Mouse (Mus musculus): ENCODE results near the gene Ago4.

The Ago4 gene

DNA sequence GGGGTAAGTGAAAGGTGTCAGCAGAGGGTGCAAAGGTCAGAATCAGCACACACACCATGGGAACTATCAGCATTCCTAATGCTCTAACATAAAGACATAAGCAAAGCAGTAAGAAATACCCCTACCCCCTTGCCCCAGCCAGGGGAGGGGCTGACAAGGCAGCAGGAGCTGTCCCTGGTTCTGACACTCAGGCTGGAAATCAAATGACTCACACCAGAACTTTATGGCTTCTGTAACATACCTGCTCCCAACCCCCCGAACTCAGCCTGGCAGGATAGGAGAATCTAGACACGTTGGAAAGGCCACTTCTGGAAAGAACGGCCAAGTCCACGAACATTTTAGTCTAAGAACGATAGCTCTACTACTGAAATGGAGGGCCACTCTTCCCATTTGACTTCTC, 60.2 kb downstream of the Ago4 start:
- no peak for DNase-seq (ENCODE audit: extremely low spot score, low read depth, low spot score)

- DNase-seq (ENCODE audit: extremely low spot score, low read depth, low spot score), result no peak
Observed at GRCm38 (mm10) chr4:126469334-126469733, 63.9 kb downstream of the Ago4 start.

GRCm38 (mm10) chr4:126468925-126469324, 64.3 kb downstream of the Ago4 start:
- DNase-seq (ENCODE audit: extremely low spot score, low read depth, low spot score), result no peak

DNA sequence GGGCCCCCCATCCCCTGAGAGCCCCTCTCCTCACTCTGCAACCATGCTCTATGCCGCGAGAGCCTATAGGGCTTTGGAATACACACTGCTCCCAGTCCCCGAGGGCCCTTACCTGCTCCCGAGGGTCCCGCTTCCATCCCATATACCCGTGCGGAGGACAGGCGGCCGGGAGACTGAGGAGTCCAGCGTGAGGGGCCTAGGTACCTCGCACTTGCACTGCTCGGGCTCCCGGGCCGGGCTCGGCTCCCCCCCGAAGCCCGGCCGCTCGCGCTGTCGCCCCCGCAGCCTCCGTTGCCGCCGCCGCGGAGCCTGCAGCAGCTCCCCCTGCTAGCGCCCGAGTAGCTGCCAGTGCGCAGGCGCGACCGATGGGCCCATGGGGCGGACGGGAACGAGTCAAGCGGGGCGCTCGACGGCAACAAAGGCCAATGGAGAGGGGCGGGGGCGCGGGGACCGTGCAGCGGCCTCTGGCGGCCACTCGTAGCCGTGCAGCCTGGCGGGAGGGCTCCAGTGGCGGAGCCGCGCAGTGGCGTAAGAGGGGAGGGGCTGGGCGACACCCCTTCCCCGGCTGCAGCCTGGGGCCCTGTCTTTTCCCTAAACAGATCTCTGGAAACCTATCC, 64.9 kb downstream of the Ago4 start, which contains the start of gene Ago1:
Ago1 (minus strand) TSS at position 299 of the 617 bp plus-strand sequence.
- peak; percentile 60 for DNase-seq (ENCODE audit: extremely low spot score, low read depth, low spot score)

DNA sequence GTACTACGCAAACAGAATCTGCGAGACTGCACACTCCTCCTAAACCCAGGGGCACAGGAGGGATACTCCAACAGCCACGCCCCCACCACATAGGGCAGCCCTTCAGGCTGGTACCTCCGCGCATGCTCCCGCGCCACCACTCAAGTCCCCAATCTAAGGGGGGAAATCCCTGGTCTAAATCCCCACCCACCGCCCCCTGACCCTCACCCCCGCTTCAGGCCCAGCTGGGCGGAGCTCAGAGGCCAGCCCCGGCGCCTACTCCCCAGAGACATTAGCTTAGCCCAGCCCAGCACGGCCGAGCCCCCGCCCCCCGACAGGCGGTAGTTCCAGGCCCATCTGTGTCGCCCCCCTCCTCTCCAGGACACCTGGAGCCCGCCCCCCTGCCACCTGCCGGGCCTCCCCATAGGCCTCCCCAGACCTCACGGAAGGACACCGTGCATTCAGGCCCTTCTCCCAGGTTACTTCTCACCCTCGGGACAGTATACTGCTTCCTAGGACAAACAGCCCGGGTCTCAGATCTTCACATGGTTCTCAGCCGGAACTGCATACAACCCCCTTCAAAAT, 65.5 kb downstream of the Ago4 start:
- no peak for DNase-seq (ENCODE audit: extremely low spot score, low read depth, low spot score)

GRCm38 (mm10) chr4:126466251-126466750, 67.0 kb downstream of the Ago4 start:
- no peak for DNase-seq (ENCODE audit: extremely low spot score, low read depth, low spot score)

GRCm38 (mm10) chr4:126465843-126466242, 67.4 kb downstream of the Ago4 start:
- no peak for DNase-seq (ENCODE audit: extremely low spot score, low read depth, low spot score)

- DNase-seq (ENCODE audit: extremely low spot score, low read depth, low spot score), result no peak
Observed at GRCm38 (mm10) chr4:126464892-126465235, 68.4 kb downstream of the Ago4 start.

GRCm38 (mm10) chr4:126464189-126464891, 68.9 kb downstream of the Ago4 start:
- DNase-seq (ENCODE audit: extremely low spot score, low read depth, low spot score), result no peak

DNA sequence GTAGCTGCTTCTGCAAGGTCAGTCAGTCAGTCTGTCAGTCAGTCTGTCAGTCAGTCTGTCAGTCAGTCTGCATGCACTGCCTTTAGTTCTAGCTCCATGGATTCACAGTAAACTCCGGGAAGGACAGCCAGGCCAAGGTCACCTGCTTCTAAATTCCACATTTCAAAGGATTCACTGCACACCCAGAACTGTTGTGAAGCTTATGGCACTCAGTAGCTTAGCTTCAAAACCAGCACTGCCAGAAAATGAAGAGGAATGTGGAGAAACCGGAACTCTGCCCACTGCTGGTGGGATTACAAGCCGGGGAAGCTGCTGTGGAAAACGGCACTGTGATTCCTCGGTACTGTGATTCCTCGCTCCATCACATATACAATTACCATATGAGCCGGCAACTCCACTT, 77.8 kb downstream of the Ago4 start:
- DNase-seq (ENCODE audit: extremely low spot score, low read depth, low spot score), result no peak

GRCm38 (mm10) chr4:126454547-126455254, 78.6 kb downstream of the Ago4 start:
- DNase-seq (ENCODE audit: extremely low spot score, low read depth, low spot score), result no peak

GRCm38 (mm10) chr4:126450268-126450667, 83.0 kb downstream of the Ago4 start:
- no peak for DNase-seq (ENCODE audit: extremely low spot score, low read depth, low spot score)

- no peak for DNase-seq (ENCODE audit: extremely low spot score, low read depth, low spot score)
Observed at GRCm38 (mm10) chr4:126447126-126447525, 86.1 kb downstream of the Ago4 start.

DNA sequence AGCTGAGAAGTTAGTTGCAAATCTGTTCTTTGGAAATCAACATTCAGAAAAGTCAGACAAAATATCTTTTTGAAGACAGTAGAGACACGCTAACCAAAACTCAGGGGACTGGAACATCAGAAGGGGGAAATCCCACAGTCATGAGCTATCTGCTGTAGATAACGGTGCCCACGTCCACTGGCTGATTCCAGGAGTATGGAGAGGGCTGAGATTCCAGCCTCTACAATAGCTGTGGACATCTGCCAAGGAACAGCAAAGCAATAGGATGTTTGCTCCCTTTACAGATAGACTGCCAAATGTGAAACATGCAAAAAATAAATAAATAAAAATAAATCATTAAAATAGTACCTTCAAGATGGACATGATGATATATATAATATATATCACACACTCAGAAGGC, 88.7 kb downstream of the Ago4 start:
- no peak for DNase-seq (ENCODE audit: extremely low spot score, low read depth, low spot score)
